16 mouse cellular contexts compared by ENCODE assay signal in genomic region chr13:52062576-52062975, GRCm38 (mm10).
"Had no signal": no experiment of that assay in that cellular context is flagged by ENCODE, and none has a peak within 500 bp of the region (broad histone marks: within the 10 kb centered on the region; RNA-seq: fewer than 3 reads in every experiment).

No protein-coding gene starts in this region.

- DNase-seq: lung, embryonic 14.5 days; lung, postnatal 4 days; retina, postnatal 1 day; right cerebral cortex, adult 18-20 months; right cerebral cortex, postnatal 25 days; right cerebral cortex, postnatal 4 days; thymus, postnatal 14 days; thymus, postnatal 36 days had no signal

- H3K36me3 ChIP-seq: midbrain, embryonic 13.5 days; midbrain, embryonic 15.5 days; neural tube, embryonic 12.5 days; stomach, embryonic 15.5 days had no signal

- H3K9me3 ChIP-seq: megakaryocyte, embryonic 14.5 days; midbrain, embryonic 13.5 days; midbrain, embryonic 15.5 days; neural tube, embryonic 12.5 days; stomach, embryonic 15.5 days had no signal

- H3K4me2 ChIP-seq: lung, embryonic 14.5 days; midbrain, embryonic 11.5 days; midbrain, embryonic 13.5 days; midbrain, embryonic 15.5 days; neural tube, embryonic 12.5 days; stomach, embryonic 15.5 days had no signal

- H3K27ac ChIP-seq: liver, embryonic 14.5 days; midbrain, embryonic 13.5 days; midbrain, embryonic 15.5 days; neural tube, embryonic 12.5 days; stomach, embryonic 15.5 days; stomach, postnatal 0 days had no signal

- H3K27me3 ChIP-seq: midbrain, embryonic 13.5 days; midbrain, embryonic 15.5 days; neural tube, embryonic 12.5 days; stomach, embryonic 15.5 days had no signal

- H3K9ac ChIP-seq: liver, embryonic 14.5 days; lung, embryonic 14.5 days; midbrain, embryonic 13.5 days; midbrain, embryonic 15.5 days; neural tube, embryonic 12.5 days; stomach, embryonic 15.5 days had no signal

- H3K4me3 ChIP-seq: megakaryocyte, embryonic 14.5 days; midbrain, embryonic 13.5 days; midbrain, embryonic 15.5 days; neural tube, embryonic 12.5 days; stomach, embryonic 15.5 days had no signal

- H3K4me1 ChIP-seq: midbrain, embryonic 13.5 days; midbrain, embryonic 15.5 days had no signal
